Mouse (Mus musculus) liver, adult 2 months (tissue): ENCODE results near the gene Plk3. TPM values are rescaled to one million over a fixed set of nuclear protein-coding genes. Genes with fewer than 3 reads are reported as not detected.

ENCODE experiments used
- DNase-seq: peaks from one replicate; pipeline ENCODE4 v3.0.0-alpha.2; 2011; ENCODE audit warnings: low read depth, low spot score; ENCODE audit errors: extremely low read depth
- H3K27ac ChIP-seq: fragments of 200-500 bp; replicated peaks from 2 replicates; pipeline ENCODE4 v1.5.1; 2012; ENCODE audit warnings: low read depth, mild to moderate bottlenecking, control low read depth, inconsistent platforms, low read length; ENCODE audit not compliant: insufficient read depth
- H3K27me3 ChIP-seq: fragments of 200-500 bp; 2 replicates; pipeline ENCODE4 v1.6.1; 2012; ENCODE audit warnings: mild to moderate bottlenecking, moderate library complexity, low read length, inconsistent platforms; ENCODE audit not compliant: control insufficient read depth, insufficient read depth
- H3K36me3 ChIP-seq: fragments of 200-500 bp; 2 replicates; pipeline ENCODE4 v1.6.1; 2012; ENCODE audit warnings: low read length, inconsistent platforms; ENCODE audit not compliant: control insufficient read depth, insufficient read depth
- H3K4me1 ChIP-seq: fragments of 200-500 bp; 2 replicates; pipeline ENCODE4 v1.6.1; 2011; ENCODE audit warnings: low read length; ENCODE audit not compliant: control insufficient read depth, insufficient read depth
- H3K4me3 ChIP-seq: fragments of 200-500 bp; 2 replicates; pipeline ENCODE4 v1.5.1; 2011; ENCODE audit warnings: low read depth, mild to moderate bottlenecking, control low read depth, low read length, moderate library complexity; ENCODE audit not compliant: insufficient read depth
- H3K79me2 ChIP-seq: fragments of 200-500 bp; 2 replicates; pipeline ENCODE4 v1.6.1; 2012; ENCODE audit warnings: inconsistent platforms, mild to moderate bottlenecking, low read length, moderate library complexity; ENCODE audit not compliant: control insufficient read depth, insufficient read depth
- H3K9ac ChIP-seq: fragments of 200-500 bp; 2 replicates; pipeline ENCODE4 v1.6.1; 2012; ENCODE audit warnings: low read depth, mild to moderate bottlenecking, control low read depth, inconsistent platforms, low read length
- CTCF ChIP-seq: fragments of 200-500 bp; IDR thresholded peaks from 2 replicates; pipeline ENCODE4 v1.5.1; 2011; ENCODE audit warnings: low read depth, low read length, control low read depth
- POLR2A ChIP-seq: fragments of 200-500 bp; IDR thresholded peaks from 2 replicates; pipeline ENCODE4 v1.6.1; 2011; ENCODE audit warnings: low read length, control low read depth; ENCODE audit not compliant: insufficient read depth; ENCODE audit errors: extremely low read depth
- WGBS: fragments of 180-500 bp; shearing (Covaris S2); methylation state at CpG from one replicate; pipeline ENCODE4 v1.1.7; 2018; 5-methylcytosine and 5-hydroxymethylcytosine counted together
- polyA plus RNA-seq: library from polyadenylated mRNA; depleted of rRNA; stranded (reverse); fragments of >200 nt; gene quantifications from 2 replicates; pipeline ENCODE4 v1.2.3, GENCODE M21; 2012
- total RNA-seq: library from RNA; depleted of rRNA; stranded (reverse); fragments of >200 nt; gene quantifications from 2 replicates; pipeline ENCODE4 v1.2.3, GENCODE M21; 2014

Plk3 gene
- total and polyA plus RNA-seq, 2 experiments = 10.7 to 31.7 TPM

GRCm38 (mm10) chr4:117136034-117136433 lies 2.3 kb upstream of the Plk3 start:
- Histone ChIP-seq H3K9ac (peak overlapping the region; percentile 68), H3K4me3 (peak overlapping the region; percentile 29; the same call in 1 of the 2 replicates), H3K79me2 (peaks cover 6% of the 10 kb centered on the region; the same call in 1 of the 2 replicates), H3K36me3 (peaks cover 13% of the 10 kb centered on the region; the same call in 1 of the 2 replicates), H3K27ac (peak overlapping the region; percentile 88), H3K4me1 (peaks cover 20% of the 10 kb centered on the region), H3K27me3 (no peaks in the 10 kb centered on the region)
- TF ChIP-seq POLR2A (peak; percentile 49; the same call in 1 of the 2 replicates), CTCF (no peak)
- DNase-seq = peak; percentile 100
- WGBS = 9% methylated on average over 8 of the region's 8 CpGs

GRCm38 (mm10) chr4:117134601-117134995 lies 835 bp upstream of the Plk3 start:
- Histone ChIP-seq H3K4me1 (peaks cover 26% of the 10 kb centered on the region), H3K79me2 (peaks cover 6% of the 10 kb centered on the region; the same call in 1 of the 2 replicates), H3K9ac (peak overlapping the region; percentile 65), H3K27me3 (no peaks in the 10 kb centered on the region), H3K4me3 (peak overlapping the region; percentile 44), H3K27ac (peak overlapping the region; percentile 89), H3K36me3 (peaks cover 28% of the 10 kb centered on the region)
- TF ChIP-seq CTCF (no peak), POLR2A (no peak)
- WGBS = 9% methylated on average over 2 of the region's 2 CpGs
- peak; percentile 82 for DNase-seq

GRCm38 (mm10) chr4:117133366-117133796 lies 382 bp downstream of the Plk3 start:
- Histone ChIP-seq H3K27me3 (no peaks in the 10 kb centered on the region), H3K79me2 (peaks cover 6% of the 10 kb centered on the region; the same call in 1 of the 2 replicates), H3K4me3 (peak overlapping the region; percentile 82), H3K36me3 (peaks cover 39% of the 10 kb centered on the region), H3K27ac (peak overlapping the region; percentile 58), H3K9ac (peak overlapping the region; percentile 85), H3K4me1 (peaks cover 23% of the 10 kb centered on the region)
- WGBS = under 1% methylated on average over 42 of the region's 42 CpGs
- DNase-seq = no peak
- no peak for TF ChIP-seq POLR2A

GRCm38 (mm10) chr4:117132794-117133143 lies 994 bp downstream of the Plk3 start:
- H3K36me3 ChIP-seq = peaks cover 44% of the 10 kb centered on the region
- TF ChIP-seq CTCF (no peak), POLR2A (no peak)
- 42% methylated on average over 11 of the region's 11 CpGs for WGBS
- H3K4me1 ChIP-seq = peaks cover 21% of the 10 kb centered on the region
- peak overlapping the region; percentile 58 for H3K27ac ChIP-seq
- DNase-seq = no peak
- H3K4me3 ChIP-seq = peak overlapping the region; percentile 82
- peaks cover 6% of the 10 kb centered on the region; the same call in 1 of the 2 replicates for H3K79me2 ChIP-seq
- peak overlapping the region; percentile 85 for H3K9ac ChIP-seq
- no peaks in the 10 kb centered on the region for H3K27me3 ChIP-seq

GRCm38 (mm10) chr4:117131890-117132793 lies 1.6 kb downstream of the Plk3 start:
- no peak for DNase-seq
- TF ChIP-seq CTCF (no peak), POLR2A (no peak)
- Histone ChIP-seq H3K27me3 (no peaks in the 10 kb centered on the region), H3K4me3 (peak overlapping the region; percentile 82), H3K27ac (peak overlapping the region; percentile 58), H3K4me1 (peaks cover 21% of the 10 kb centered on the region), H3K36me3 (peaks cover 47% of the 10 kb centered on the region), H3K9ac (peak overlapping the region; percentile 85), H3K79me2 (peaks cover 6% of the 10 kb centered on the region; the same call in 1 of the 2 replicates)
- 44% methylated on average over 7 of the region's 7 CpGs for WGBS

- H3K27me3 ChIP-seq = no peaks in the 10 kb centered on the region
- H3K9ac ChIP-seq = peak overlapping the region; percentile 85
- peaks cover 6% of the 10 kb centered on the region; the same call in 1 of the 2 replicates for H3K79me2 ChIP-seq
- peaks cover 24% of the 10 kb centered on the region for H3K4me1 ChIP-seq
- peaks cover 48% of the 10 kb centered on the region for H3K36me3 ChIP-seq
- H3K4me3 ChIP-seq = peak overlapping the region; percentile 82
- no peak for DNase-seq
- TF ChIP-seq POLR2A (no peak), CTCF (no peak)
- WGBS = 67% methylated on average over 6 of the region's 6 CpGs
- H3K27ac ChIP-seq = peak overlapping the region; percentile 58; the same call in 1 of the 2 replicates
Observed at GRCm38 (mm10) chr4:117131198-117131597, 2.6 kb downstream of the Plk3 start.
